Mouse (Mus musculus) kidney, embryonic 16.5 days (tissue): ENCODE data around the gene Ap3b1. TPM values are rescaled to one million over a fixed set of nuclear protein-coding genes. Genes with fewer than 3 reads are reported as not detected.
"Not testable (repeated sequence)": the region's sequence is repeated elsewhere in the genome, so short reads cannot be mapped to it uniquely, and the experiment has no call there.

Experiments
- ATAC-seq: fragments of 200-750 bp; cut with Nextera tagmentation; 2 replicates; pipeline ENCODE4 v1.8.0; 2017; ENCODE audit warnings: moderate TSS enrichment; ENCODE audit not compliant: low FRiP score, low TSS enrichment
- H3K27ac ChIP-seq: fragments of 300-500 bp; sonication (generic); 2 replicates; pipeline ENCODE4 v1.5.1; 2014; ENCODE audit warnings: low read length
- H3K27me3 ChIP-seq: fragments of 300-500 bp; sonication (generic); 2 replicates; pipeline ENCODE4 v1.6.1; 2014; ENCODE audit warnings: low read length, control low read depth, mixed read lengths; ENCODE audit not compliant: insufficient read depth
- H3K36me3 ChIP-seq: fragments of 300-500 bp; sonication (generic); 2 replicates; pipeline ENCODE4 v1.6.1; 2014; ENCODE audit warnings: low read length, control low read depth, mixed read lengths; ENCODE audit not compliant: insufficient read depth
- H3K4me1 ChIP-seq: fragments of 300-500 bp; sonication (generic); 2 replicates; pipeline ENCODE4 v1.6.1; 2014; ENCODE audit warnings: low read length, control low read depth, mixed read lengths; ENCODE audit not compliant: insufficient read depth
- H3K4me2 ChIP-seq: fragments of 300-500 bp; sonication (generic); replicated peaks from 2 replicates; pipeline ENCODE4 v1.6.1; 2014; ENCODE audit warnings: low read depth, low read length
- H3K4me3 ChIP-seq: fragments of 300-500 bp; sonication (generic); 2 replicates; pipeline ENCODE4 v1.5.1; 2014; ENCODE audit warnings: mild to moderate bottlenecking, low read length
- H3K9ac ChIP-seq: fragments of 300-500 bp; sonication (generic); replicated peaks from 2 replicates; pipeline ENCODE4 v1.6.1; 2014; ENCODE audit warnings: low read length
- H3K9me3 ChIP-seq: fragments of 300-500 bp; sonication (generic); 2 replicates; pipeline ENCODE4 v1.6.1; 2016; ENCODE audit warnings: low read length, control low read depth
- WGBS: fragments of 180-500 bp; shearing (Covaris S2); extraction: QIAGEN DNeasy Blood & Tissue Kit; methylation state at CpG from one replicate; pipeline ENCODE4 v1.1.7; 2014; 5-methylcytosine and 5-hydroxymethylcytosine counted together
- polyA plus RNA-seq: library from polyadenylated mRNA; unstranded; fragments of >200 nt; fragmentation: Nextera tagmentation; extraction: Ambion mirVana; gene quantifications from 2 replicates; pipeline ENCODE4 v1.2.1, GENCODE M21; 2015

The Ap3b1 gene
- polyA plus RNA-seq = 48.4 and 48.6 TPM in 2 replicates

GRCm38 (mm10) chr13:94358401-94359265, at the start of gene Ap3b1:
Gene Ap3b1 (plus strand): TSS chr13:94358960.
- H3K27me3 ChIP-seq = no peaks in the 10 kb centered on the region
- peaks cover 2% of the 10 kb centered on the region; the same call in 1 of the 2 replicates for H3K9me3 ChIP-seq
- WGBS = under 1% methylated on average over 77 of the region's 79 CpGs
- peak within 1 kb of the TSS; percentile 93 for H3K4me2 ChIP-seq
- no peaks in the 10 kb centered on the region for H3K36me3 ChIP-seq
- peak; percentile 98 for ATAC-seq
- peaks cover 18% of the 10 kb centered on the region for H3K4me1 ChIP-seq
- peak within 1 kb of the TSS; percentile 96 for H3K9ac ChIP-seq
- peak within 1 kb of the TSS; percentile 95 for H3K27ac ChIP-seq
- H3K4me3 ChIP-seq = peak within 1 kb of the TSS; percentile 95

GRCm38 (mm10) chr13:94312812-94313211, 45.9 kb upstream of the Ap3b1 start:
- not testable (repeated sequence) for H3K36me3 ChIP-seq, ATAC-seq, H3K4me3 ChIP-seq

GRCm38 (mm10) chr13:94316975-94317511, 41.7 kb upstream of the Ap3b1 start:
- Histone ChIP-seq H3K4me2 (no peak overlapping the region), H3K4me3 (no peak overlapping the region), H3K36me3 (no peaks in the 10 kb centered on the region), H3K9ac (no peak overlapping the region), H3K4me1 (no peaks in the 10 kb centered on the region), H3K27ac (no peak overlapping the region), H3K27me3 (no peaks in the 10 kb centered on the region), H3K9me3 (no peaks in the 10 kb centered on the region)
- WGBS = 88% methylated on average over 10 of the region's 10 CpGs
- no peak for ATAC-seq

More at GRCm38 (mm10) chr13:94312812-94313211, 45.9 kb upstream of the Ap3b1 start:
- H3K27ac ChIP-seq, H3K9me3 ChIP-seq, H3K9ac ChIP-seq, H3K4me1 ChIP-seq, H3K27me3 ChIP-seq, H3K4me2 ChIP-seq: not testable (repeated sequence)
- WGBS = 89% methylated on average over 8 of the region's 8 CpGs

GRCm38 (mm10) chr13:94321094-94321792, 37.5 kb upstream of the Ap3b1 start:
- H3K27ac ChIP-seq = no peak overlapping the region
- H3K4me2 ChIP-seq = no peak overlapping the region
- ATAC-seq = no peak
- WGBS = 90% methylated on average over 1 of the region's 1 CpGs
- H3K36me3 ChIP-seq = no peaks in the 10 kb centered on the region
- H3K9ac ChIP-seq = no peak overlapping the region
- H3K9me3 ChIP-seq = peaks cover 9% of the 10 kb centered on the region
- no peak overlapping the region for H3K4me3 ChIP-seq
- H3K27me3 ChIP-seq = no peaks in the 10 kb centered on the region
- no peaks in the 10 kb centered on the region for H3K4me1 ChIP-seq

GRCm38 (mm10) chr13:94322475-94322874, 36.3 kb upstream of the Ap3b1 start:
- H3K4me2 ChIP-seq = no peak overlapping the region
- ATAC-seq = no peak
- H3K4me3 ChIP-seq = no peak overlapping the region
- H3K27me3 ChIP-seq = no peaks in the 10 kb centered on the region
- peaks cover 9% of the 10 kb centered on the region for H3K9me3 ChIP-seq
- WGBS = 93% methylated on average over 4 of the region's 4 CpGs
- no peak overlapping the region for H3K9ac ChIP-seq
- H3K4me1 ChIP-seq = no peaks in the 10 kb centered on the region
- no peaks in the 10 kb centered on the region for H3K36me3 ChIP-seq
- H3K27ac ChIP-seq = no peak overlapping the region

GRCm38 (mm10) chr13:94328063-94328462, 30.7 kb upstream of the Ap3b1 start:
- Histone ChIP-seq H3K27me3 (no peaks in the 10 kb centered on the region), H3K4me1 (no peaks in the 10 kb centered on the region)
- 55% methylated on average over 3 of the region's 3 CpGs for WGBS

GRCm38 (mm10) chr13:94329005-94329404, 29.8 kb upstream of the Ap3b1 start:
- not testable (repeated sequence) for ATAC-seq, H3K4me2 ChIP-seq, H3K4me3 ChIP-seq, H3K4me1 ChIP-seq, H3K9me3 ChIP-seq, H3K36me3 ChIP-seq, H3K9ac ChIP-seq, H3K27ac ChIP-seq, H3K27me3 ChIP-seq
- 93% methylated on average over 6 of the region's 6 CpGs for WGBS

More at GRCm38 (mm10) chr13:94328063-94328462, 30.7 kb upstream of the Ap3b1 start:
- H3K9ac ChIP-seq = no peak overlapping the region
- no peak overlapping the region for H3K4me2 ChIP-seq
- no peaks in the 10 kb centered on the region for H3K36me3 ChIP-seq
- H3K4me3 ChIP-seq = no peak overlapping the region
- peak overlapping the region; percentile 77 for H3K27ac ChIP-seq
- H3K9me3 ChIP-seq = peaks cover 9% of the 10 kb centered on the region
- ATAC-seq = peak; percentile 59

GRCm38 (mm10) chr13:94330392-94330979, 28.3 kb upstream of the Ap3b1 start:
- Histone ChIP-seq H3K36me3 (no peaks in the 10 kb centered on the region), H3K4me1 (no peaks in the 10 kb centered on the region), H3K27me3 (no peaks in the 10 kb centered on the region), H3K9me3 (no peaks in the 10 kb centered on the region), H3K4me2 (no peak overlapping the region), H3K4me3 (no peak overlapping the region), H3K9ac (no peak overlapping the region), H3K27ac (no peak overlapping the region)
- 62% methylated on average over 3 of the region's 3 CpGs for WGBS
- ATAC-seq = no peak

GRCm38 (mm10) chr13:94338357-94338756, 20.4 kb upstream of the Ap3b1 start:
- 64% methylated on average over 3 of the region's 3 CpGs for WGBS
- Histone ChIP-seq H3K4me3 (no peak overlapping the region), H3K36me3 (no peaks in the 10 kb centered on the region), H3K4me1 (no peaks in the 10 kb centered on the region), H3K9me3 (no peaks in the 10 kb centered on the region), H3K27me3 (no peaks in the 10 kb centered on the region), H3K27ac (no peak overlapping the region), H3K9ac (no peak overlapping the region), H3K4me2 (no peak overlapping the region)
- ATAC-seq = no peak
